ENCODE assay signal across 8 mouse cellular contexts in genomic region chr1:128417533-128417888, GRCm38 (mm10). TPM values are rescaled to one million over a fixed set of nuclear protein-coding genes. Genes with fewer than 3 reads are reported as not detected.
A peak's percentile ranks its signal among the peaks of the same experiment; 100 is the strongest.
DNase-seq lines count a peak whose midpoint lies in the region; ATAC-seq lines count a peak whose summit lies in the region.

No protein-coding gene starts in this region.

- H3K27me3 ChIP-seq in heart, embryonic 11.5 days (ENCODE audit: control insufficient read depth, insufficient read depth, low read length), result no peaks in the 10 kb centered on the region
- no peaks in the 10 kb centered on the region for H3K27me3 ChIP-seq in hindbrain, embryonic 13.5 days

- no peaks in the 10 kb centered on the region for H3K9me3 ChIP-seq in heart, embryonic 11.5 days (replicated peaks; ENCODE audit: control insufficient read depth, low read length)
- H3K9me3 ChIP-seq in hindbrain, embryonic 13.5 days, result no peaks in the 10 kb centered on the region

- intact Hi-C loops in heart, postnatal 25 days (cut with DNase I), result no loop called here

- peak overlapping the region; percentile 79 for H3K27ac ChIP-seq in heart, embryonic 11.5 days (ENCODE audit: low read depth, low read length)
- peak overlapping the region; percentile 93 for H3K27ac ChIP-seq in hindbrain, embryonic 13.5 days

- H3K4me3 ChIP-seq in heart, embryonic 11.5 days (ENCODE audit: low read depth, low read length), result peak overlapping the region; percentile 60
- peak overlapping the region; percentile 87 for H3K4me3 ChIP-seq in hindbrain, embryonic 13.5 days

- peaks cover 7% of the 10 kb centered on the region for H3K36me3 ChIP-seq in heart, embryonic 11.5 days (ENCODE audit: control insufficient read depth, insufficient read depth, low read length)
- peaks cover 12% of the 10 kb centered on the region for H3K36me3 ChIP-seq in hindbrain, embryonic 13.5 days

- H3K9ac ChIP-seq in heart, embryonic 11.5 days (ENCODE audit: low read depth, low read length), result no peak overlapping the region
- H3K9ac ChIP-seq in hindbrain, embryonic 13.5 days, result no peak overlapping the region

- H3K4me2 ChIP-seq in heart, embryonic 11.5 days, result peak overlapping the region; percentile 73
- peak overlapping the region; percentile 71 for H3K4me2 ChIP-seq in hindbrain, embryonic 13.5 days

- WGBS in heart, embryonic 11.5 days (ENCODE audit: insufficient replicate concordance), result 27% methylated on average over 5 of the region's 5 CpGs
- 42% methylated on average over 5 of the region's 5 CpGs for WGBS in hindbrain, embryonic 13.5 days

- no peaks in the 10 kb centered on the region for H3K4me1 ChIP-seq in heart, embryonic 11.5 days (ENCODE audit: control insufficient read depth, insufficient read depth, low read length)
- 0 out of 2 replicates have a peak, but pooled peaks cover 3% of the 10 kb centered on the region for H3K4me1 ChIP-seq in hindbrain, embryonic 13.5 days (replicated peaks)

- no peak for DNase-seq in heart, postnatal 25 days (ENCODE audit: low spot score)
- DNase-seq in cerebellum, postnatal 10 days, result peak; percentile 47 to 54
- peak; percentile 43 for DNase-seq in lung, postnatal 10 days
- peak; percentile 17 for DNase-seq in thymus, postnatal 25 days
- no peak for DNase-seq in B cell, adult 2 months

- ATAC-seq in heart, embryonic 11.5 days (replicated peaks; ENCODE audit: insufficient number of reproducible peaks, low FRiP score, low TSS enrichment), result peak; percentile 12
- ATAC-seq in CD4-positive, CD25-positive, alpha-beta regulatory T cell, adult 4 months, result peak; percentile 5
- ATAC-seq in hindbrain, embryonic 13.5 days (ENCODE audit: low FRiP score), result no peak; the same call in 1 of the 2 replicates

RNA-seq across cellular contexts. Expression of gene Dars, which starts 0.3 kb away (rescaled TPM):
- polyA plus RNA-seq in heart, embryonic 11.5 days (2014; fragmentation: Nextera tagmentation; extraction: Ambion mirVana), result 71.1 and 79.2 TPM in 2 replicates
- 10 to 100 TPM; 61.0 to 63.0 TPM for total RNA-seq in heart, postnatal 25 days (2021)
- polyA plus RNA-seq in CD4-positive, CD25-positive, alpha-beta regulatory T cell, adult 4 months (2017; shearing (Covaris generic)), result 100 to 1,000 TPM; 150 to 165 TPM
- 163 and 165 TPM in 2 replicates for polyA plus RNA-seq in hindbrain, embryonic 13.5 days (2015; fragmentation: Nextera tagmentation; extraction: Ambion mirVana)

RNA-seq across cellular contexts. Expression of gene Mcm6, which starts 58.0 kb away (rescaled TPM):
- 192 and 204 TPM in 2 replicates for polyA plus RNA-seq in heart, embryonic 11.5 days (2014; fragmentation: Nextera tagmentation; extraction: Ambion mirVana)
- 1 to 10 TPM; 6.3 to 6.4 TPM for total RNA-seq in heart, postnatal 25 days (2021)
- 100 to 1,000 TPM in 1 of 2 experiments, 10 to 100 TPM in 1; 95.2 to 114 TPM for polyA plus RNA-seq in CD4-positive, CD25-positive, alpha-beta regulatory T cell, adult 4 months (2017; shearing (Covaris generic))
- polyA plus RNA-seq in hindbrain, embryonic 13.5 days (2015; fragmentation: Nextera tagmentation; extraction: Ambion mirVana), result 78.7 and 81.3 TPM in 2 replicates

Comparison
In these comparisons a context has a peak if more than half of its experiments do, and no peak if none do; other contexts are left out.
1. DNase-seq: peak in cerebellum, postnatal 10 days (2 of 2), lung, postnatal 10 days (single experiment) and thymus, postnatal 25 days (single experiment); none in heart, postnatal 25 days (single experiment) and B cell, adult 2 months (0 of 2).